Comparison of ENCODE assay signal across 9 mouse cellular contexts in the genomic region with DNA sequence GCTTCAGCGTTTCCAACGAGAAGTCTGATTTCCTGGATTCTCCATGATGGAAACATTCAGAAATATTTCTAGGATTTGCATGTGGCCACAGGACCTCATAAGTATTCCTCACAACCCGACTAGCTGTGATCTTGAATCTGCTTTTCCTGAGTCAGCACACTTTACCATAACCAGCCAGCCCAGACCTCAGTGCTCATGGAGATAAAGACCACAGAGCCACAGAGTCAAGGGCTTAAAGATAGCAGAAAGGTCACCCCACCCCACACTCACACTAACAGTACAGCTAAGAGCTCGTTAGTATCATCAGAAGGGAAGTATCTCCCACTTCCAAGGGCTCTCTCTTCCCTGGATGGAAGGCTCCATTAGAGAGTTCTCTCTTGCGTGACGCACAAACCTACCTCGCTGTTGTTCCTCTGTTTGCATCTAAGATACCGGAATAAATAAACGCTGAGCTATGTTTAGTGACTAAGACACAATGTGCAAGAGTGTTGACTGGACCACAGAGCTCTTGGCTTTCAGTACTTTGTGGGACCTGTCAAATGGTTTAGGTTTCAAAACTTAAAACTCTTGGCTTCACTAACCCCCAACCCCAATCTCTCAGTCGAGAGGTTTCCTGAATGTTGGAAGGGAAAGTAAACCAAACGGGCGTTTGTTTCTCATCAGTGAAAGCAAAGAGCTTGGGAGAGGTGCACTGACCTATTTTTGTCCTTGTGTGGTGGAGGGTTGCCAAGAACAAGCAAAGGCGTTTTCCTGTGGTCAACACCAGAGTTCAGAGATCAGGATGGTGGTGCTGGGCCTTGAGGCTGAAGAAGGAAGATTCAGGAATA.
DNase-seq lines count a peak whose midpoint lies in the region; ATAC-seq and TF ChIP-seq lines count a peak whose summit lies in the region.
"Had no signal": no experiment of that assay in that cellular context is flagged by ENCODE, and none has a peak within 500 bp of the region (broad histone marks: within the 10 kb centered on the region; RNA-seq: fewer than 3 reads in every experiment).

No protein-coding gene starts in this region.

- no peak overlapping the region for H3K4me3 ChIP-seq in cerebellum, adult 2 months (replicated peaks; ENCODE audit: insufficient read depth, low read depth, low read length)
- H3K4me3 ChIP-seq in lung, embryonic 14.5 days (ENCODE audit: low read depth, low read length) = no peak overlapping the region
- H3K4me3 ChIP-seq in midbrain, embryonic 11.5 days (ENCODE audit: low read depth, low read length) = no peak overlapping the region

- H3K27ac ChIP-seq in cerebellum, adult 2 months (ENCODE audit: insufficient read depth, low read length) = 0 out of 2 replicates have a peak overlapping the region, but pooled peaks have one; percentile 1
- H3K27ac ChIP-seq in lung, embryonic 14.5 days (ENCODE audit: low read depth) = peak overlapping the region; percentile 24; the same call in 1 of the 2 replicates
- no peak overlapping the region for H3K27ac ChIP-seq in midbrain, embryonic 11.5 days (ENCODE audit: low read depth, low read length)

- H3K9ac ChIP-seq in lung, embryonic 14.5 days = no peak overlapping the region
- no peak overlapping the region for H3K9ac ChIP-seq in midbrain, embryonic 11.5 days (ENCODE audit: low read length)

- H3K4me1 ChIP-seq in cerebellum, adult 2 months (ENCODE audit: control insufficient read depth, insufficient read depth, low read length) = peaks cover 19% of the 10 kb centered on the region
- H3K4me1 ChIP-seq in lung, embryonic 14.5 days (ENCODE audit: insufficient read depth) = peaks cover 7% of the 10 kb centered on the region; the same call in 1 of the 2 replicates
- H3K4me1 ChIP-seq in midbrain, embryonic 11.5 days (ENCODE audit: control insufficient read depth, insufficient read depth, low read length) = no peaks in the 10 kb centered on the region

- WGBS in cerebellum, adult 2 months = 65% methylated on average over 13 of the region's 13 CpGs
- 60% methylated on average over 13 of the region's 13 CpGs for WGBS in lung, embryonic 14.5 days
- WGBS in midbrain, embryonic 11.5 days = 84% methylated on average over 13 of the region's 13 CpGs

- intact Hi-C loops in heart, postnatal 10 days (cut with DNase I) = loop anchor here (1.0 kb wide), 2 partner anchors 64 to 102 kb away; no protein-coding TSS in a partner anchor

- no peaks in the 10 kb centered on the region for H3K36me3 ChIP-seq in lung, embryonic 14.5 days (ENCODE audit: insufficient read depth)
- H3K36me3 ChIP-seq in midbrain, embryonic 11.5 days (ENCODE audit: control insufficient read depth, insufficient read depth, low read length) = no peaks in the 10 kb centered on the region

- no peak overlapping the region for H3K4me2 ChIP-seq in lung, embryonic 14.5 days
- H3K4me2 ChIP-seq in midbrain, embryonic 11.5 days = no peak overlapping the region

- no peaks in the 10 kb centered on the region for H3K9me3 ChIP-seq in lung, embryonic 14.5 days (ENCODE audit: low read depth, low read length)
- H3K9me3 ChIP-seq in midbrain, embryonic 11.5 days (ENCODE audit: control insufficient read depth, low read length) = no peaks in the 10 kb centered on the region

- peak; percentile 38 for DNase-seq in cerebellum, adult 11-12 months
- peak; percentile 54 to 69 for DNase-seq in cerebellum, adult 2 months
- peak; percentile 81 to 83 for DNase-seq in heart, postnatal 10 days
- no peak for DNase-seq in lung, embryonic 14.5 days
- DNase-seq in midbrain, embryonic 11.5 days (ENCODE audit: low spot score, missing footprints) = no peak
- DNase-seq in testis, postnatal 10 days (ENCODE audit: low spot score) = no peak

- ATAC-seq in cerebellum, adult (ENCODE audit: insufficient number of reproducible peaks, low FRiP score, low TSS enrichment) = no peak; the same call in 1 of the 2 replicates
- ATAC-seq in lung, embryonic 14.5 days (ENCODE audit: insufficient read depth) = no peak
- ATAC-seq in midbrain, embryonic 11.5 days (ENCODE audit: low FRiP score) = no peak
- ATAC-seq in erythroblast, adult 5-6 weeks (replicated peaks; ENCODE audit: low FRiP score, poor library complexity, severe bottlenecking) = no peak
- ATAC-seq: CD4-positive, CD25-positive, alpha-beta regulatory T cell, adult 4 months had no signal

- no peak for TF ChIP-seq CTCF in cerebellum, adult 2 months (IDR thresholded peaks at IDR 0.05; ENCODE audit: borderline replicate concordance, insufficient read depth, low read depth, low read length)
- TF ChIP-seq CTCF in lung, embryonic 14.5 days (IDR thresholded peaks at IDR 0.05; ENCODE audit: low read depth) = no peak

- TF ChIP-seq POLR2A in cerebellum, adult 2 months (IDR thresholded peaks at IDR 0.05; ENCODE audit: borderline replicate concordance, insufficient read depth, low read length) = no peak

- no peaks in the 10 kb centered on the region for H3K27me3 ChIP-seq in cerebellum, adult 2 months (ENCODE audit: control insufficient read depth, insufficient read depth, low read length)
- H3K27me3 ChIP-seq in lung, embryonic 14.5 days (ENCODE audit: insufficient read depth, low read length) = no peaks in the 10 kb centered on the region; the same call in 1 of the 2 replicates
- no peaks in the 10 kb centered on the region for H3K27me3 ChIP-seq in midbrain, embryonic 11.5 days (ENCODE audit: control insufficient read depth, insufficient read depth, low read length)

Comparison
In these comparisons a context has a peak if more than half of its experiments do, and no peak if none do; other contexts are left out.
1. DNase-seq: peak in cerebellum, adult 11-12 months (single experiment), cerebellum, adult 2 months (2 of 2) and heart, postnatal 10 days (2 of 2); none in lung, embryonic 14.5 days (single experiment), midbrain, embryonic 11.5 days (single experiment) and testis, postnatal 10 days (single experiment).